Mouse (Mus musculus): Measurements from ENCODE around the gene Ndfip2. TPM values are rescaled to one million over a fixed set of nuclear protein-coding genes. Genes with fewer than 3 reads are reported as not detected.
A peak's percentile ranks its signal among the peaks of the same experiment; 100 is the strongest.

Gene Ndfip2
- polyA plus RNA-seq, 1 experiment from 2014 or later = 83.0 TPM

GRCm38 (mm10) chr14:105254401-105254800, 4.0 kb upstream of the Ndfip2 start:
- 90% methylated on average over 5 of the region's 5 CpGs for WGBS

GRCm38 (mm10) chr14:105255620-105256019, 2.8 kb upstream of the Ndfip2 start:
- H3K27me3 ChIP-seq = no peaks in the 10 kb centered on the region
- no peaks in the 10 kb centered on the region for H3K36me3 ChIP-seq
- ATAC-seq (ENCODE audit: low FRiP score) = no peak
- H3K9ac ChIP-seq = no peak overlapping the region
- H3K9me3 ChIP-seq (replicated peaks) = no peaks in the 10 kb centered on the region
- no peak overlapping the region for H3K4me3 ChIP-seq
- peaks cover 2% of the 10 kb centered on the region; the same call in 1 of the 2 replicates for H3K4me1 ChIP-seq
- H3K4me2 ChIP-seq (replicated peaks) = no peak overlapping the region
- 91% methylated on average over 7 of the region's 7 CpGs for WGBS
- no peak overlapping the region for H3K27ac ChIP-seq

More at GRCm38 (mm10) chr14:105254401-105254800, 4.0 kb upstream of the Ndfip2 start:
- H3K36me3 ChIP-seq = no peaks in the 10 kb centered on the region
- no peaks in the 10 kb centered on the region for H3K9me3 ChIP-seq (replicated peaks)
- no peaks in the 10 kb centered on the region for H3K27me3 ChIP-seq
- H3K4me2 ChIP-seq (replicated peaks) = no peak overlapping the region
- H3K4me1 ChIP-seq = no peaks in the 10 kb centered on the region
- ATAC-seq (ENCODE audit: low FRiP score) = no peak
- H3K9ac ChIP-seq = no peak overlapping the region
- H3K4me3 ChIP-seq = no peak overlapping the region
- no peak overlapping the region for H3K27ac ChIP-seq

- Histone ChIP-seq H3K9me3 (replicated peaks) (no peaks in the 10 kb centered on the region), H3K9ac (peak overlapping the region; percentile 90), H3K27ac (peak overlapping the region; percentile 95), H3K4me2 (replicated peaks) (peak overlapping the region; percentile 64), H3K4me3 (peak overlapping the region; percentile 80), H3K36me3 (no peaks in the 10 kb centered on the region), H3K4me1 (peaks cover 7% of the 10 kb centered on the region), H3K27me3 (no peaks in the 10 kb centered on the region)
- ATAC-seq (ENCODE audit: low FRiP score) = peak; percentile 80
- 15% methylated on average over 22 of the region's 34 CpGs for WGBS
These were observed 885 bp downstream of the Ndfip2 start for GRCm38 (mm10) chr14:105259035-105259880.

- no peak overlapping the region for H3K9ac ChIP-seq
- H3K9me3 ChIP-seq (replicated peaks) = no peaks in the 10 kb centered on the region
- ATAC-seq (ENCODE audit: low FRiP score) = no peak
- peaks cover 9% of the 10 kb centered on the region for H3K4me1 ChIP-seq
- H3K4me3 ChIP-seq = no peak overlapping the region
- no peak overlapping the region for H3K4me2 ChIP-seq (replicated peaks)
- no peaks in the 10 kb centered on the region for H3K36me3 ChIP-seq
- H3K27me3 ChIP-seq = no peaks in the 10 kb centered on the region
- WGBS = 54% methylated on average over 5 of the region's 5 CpGs
- no peak overlapping the region for H3K27ac ChIP-seq
These were observed 4.5 kb downstream of the Ndfip2 start for GRCm38 (mm10) chr14:105262923-105263322.

GRCm38 (mm10) chr14:105267095-105267494, 8.7 kb downstream of the Ndfip2 start:
- ATAC-seq (ENCODE audit: low FRiP score) = no peak
- Histone ChIP-seq H3K9ac (no peak overlapping the region), H3K4me2 (replicated peaks) (no peak overlapping the region), H3K4me3 (no peak overlapping the region), H3K27me3 (no peaks in the 10 kb centered on the region), H3K27ac (no peak overlapping the region), H3K4me1 (peaks cover 6% of the 10 kb centered on the region), H3K36me3 (no peaks in the 10 kb centered on the region), H3K9me3 (replicated peaks) (no peaks in the 10 kb centered on the region)
- 81% methylated on average over 6 of the region's 6 CpGs for WGBS

GRCm38 (mm10) chr14:105272030-105272429, 13.7 kb downstream of the Ndfip2 start:
- H3K9ac ChIP-seq = no peak overlapping the region
- peaks cover 11% of the 10 kb centered on the region for H3K4me1 ChIP-seq
- no peak overlapping the region for H3K4me3 ChIP-seq
- H3K9me3 ChIP-seq (replicated peaks) = no peaks in the 10 kb centered on the region
- H3K36me3 ChIP-seq = no peaks in the 10 kb centered on the region
- no peaks in the 10 kb centered on the region for H3K27me3 ChIP-seq
- no peak overlapping the region for H3K27ac ChIP-seq
- WGBS = 81% methylated on average over 6 of the region's 6 CpGs
- ATAC-seq (ENCODE audit: low FRiP score) = no peak
- no peak overlapping the region for H3K4me2 ChIP-seq (replicated peaks)

GRCm38 (mm10) chr14:105272539-105272938, 14.2 kb downstream of the Ndfip2 start:
- no peak for ATAC-seq (ENCODE audit: low FRiP score)

GRCm38 (mm10) chr14:105275196-105275595, 16.8 kb downstream of the Ndfip2 start:
- Histone ChIP-seq H3K4me3 (no peak overlapping the region), H3K9me3 (replicated peaks) (no peaks in the 10 kb centered on the region), H3K27ac (no peak overlapping the region), H3K4me1 (peaks cover 9% of the 10 kb centered on the region), H3K36me3 (no peaks in the 10 kb centered on the region), H3K9ac (no peak overlapping the region), H3K27me3 (no peaks in the 10 kb centered on the region), H3K4me2 (replicated peaks) (no peak overlapping the region)
- WGBS = 71% methylated on average over 5 of the region's 5 CpGs
- no peak for ATAC-seq (ENCODE audit: low FRiP score)

More at GRCm38 (mm10) chr14:105272539-105272938, 14.2 kb downstream of the Ndfip2 start:
- H3K9ac ChIP-seq = no peak overlapping the region
- no peak overlapping the region for H3K4me3 ChIP-seq
- no peak overlapping the region for H3K4me2 ChIP-seq (replicated peaks)
- no peak overlapping the region for H3K27ac ChIP-seq
- H3K9me3 ChIP-seq (replicated peaks) = no peaks in the 10 kb centered on the region
- H3K27me3 ChIP-seq = no peaks in the 10 kb centered on the region
- no peaks in the 10 kb centered on the region for H3K36me3 ChIP-seq
- peaks cover 9% of the 10 kb centered on the region for H3K4me1 ChIP-seq
- WGBS = 91% methylated on average over 4 of the region's 4 CpGs

- no peaks in the 10 kb centered on the region for H3K36me3 ChIP-seq
- WGBS = 67% methylated on average over 5 of the region's 5 CpGs
- peaks cover 9% of the 10 kb centered on the region for H3K4me1 ChIP-seq
- H3K9me3 ChIP-seq (replicated peaks) = no peaks in the 10 kb centered on the region
- no peak overlapping the region for H3K4me2 ChIP-seq (replicated peaks)
- no peak overlapping the region for H3K9ac ChIP-seq
- no peak overlapping the region for H3K27ac ChIP-seq
- H3K27me3 ChIP-seq = no peaks in the 10 kb centered on the region
- no peak for ATAC-seq (ENCODE audit: low FRiP score)
- H3K4me3 ChIP-seq = no peak overlapping the region
These were observed 18.9 kb downstream of the Ndfip2 start for GRCm38 (mm10) chr14:105277277-105277676.

GRCm38 (mm10) chr14:105284062-105284461, 25.7 kb downstream of the Ndfip2 start:
- H3K27me3 ChIP-seq = no peaks in the 10 kb centered on the region
- no peaks in the 10 kb centered on the region for H3K9me3 ChIP-seq (replicated peaks)
- H3K4me2 ChIP-seq (replicated peaks) = no peak overlapping the region
- no peak overlapping the region for H3K27ac ChIP-seq
- 0 out of 2 replicates have a peak, but pooled peaks cover 2% of the 10 kb centered on the region for H3K4me1 ChIP-seq
- 92% methylated on average over 3 of the region's 3 CpGs for WGBS
- peaks cover 7% of the 10 kb centered on the region for H3K36me3 ChIP-seq
- H3K4me3 ChIP-seq = no peak overlapping the region
- H3K9ac ChIP-seq = no peak overlapping the region
- no peak for ATAC-seq (ENCODE audit: low FRiP score)

- Histone ChIP-seq H3K27ac (no peak overlapping the region), H3K4me1 (0 out of 2 replicates have a peak, but pooled peaks cover 2% of the 10 kb centered on the region), H3K9me3 (replicated peaks) (no peaks in the 10 kb centered on the region), H3K9ac (no peak overlapping the region), H3K27me3 (no peaks in the 10 kb centered on the region), H3K4me3 (no peak overlapping the region), H3K4me2 (replicated peaks) (no peak overlapping the region), H3K36me3 (peaks cover 10% of the 10 kb centered on the region)
- WGBS = 93% methylated on average over 4 of the region's 4 CpGs
- ATAC-seq (ENCODE audit: low FRiP score) = no peak
These were observed 29.2 kb downstream of the Ndfip2 start for GRCm38 (mm10) chr14:105287557-105287956.

- H3K9me3 ChIP-seq (replicated peaks) = no peaks in the 10 kb centered on the region
- no peak overlapping the region for H3K27ac ChIP-seq
- H3K27me3 ChIP-seq = no peaks in the 10 kb centered on the region
- H3K4me2 ChIP-seq (replicated peaks) = no peak overlapping the region
- no peak overlapping the region for H3K9ac ChIP-seq
- H3K4me1 ChIP-seq = 0 out of 2 replicates have a peak, but pooled peaks cover 2% of the 10 kb centered on the region
- no peak overlapping the region for H3K4me3 ChIP-seq
- 91% methylated on average over 2 of the region's 2 CpGs for WGBS
- no peak for ATAC-seq (ENCODE audit: low FRiP score)
- H3K36me3 ChIP-seq = peaks cover 10% of the 10 kb centered on the region
These were observed 29.6 kb downstream of the Ndfip2 start for GRCm38 (mm10) chr14:105287972-105288371.

- Histone ChIP-seq H3K27me3 (no peaks in the 10 kb centered on the region), H3K36me3 (peaks cover 10% of the 10 kb centered on the region), H3K4me1 (0 out of 2 replicates have a peak, but pooled peaks cover 2% of the 10 kb centered on the region), H3K9me3 (replicated peaks) (no peaks in the 10 kb centered on the region), H3K9ac (no peak overlapping the region), H3K27ac (no peak overlapping the region), H3K4me2 (replicated peaks) (no peak overlapping the region), H3K4me3 (no peak overlapping the region)
- WGBS = 93% methylated on average over 4 of the region's 4 CpGs
- no peak for ATAC-seq (ENCODE audit: low FRiP score)
These were observed 30.2 kb downstream of the Ndfip2 start for GRCm38 (mm10) chr14:105288529-105288928.
